Mouse (Mus musculus) brain, embryonic 14.5 days (tissue): ENCODE measurements at regions not wholly inside any gene's neighbourhood (a gene's known extent, or its start where the extent isn't known, plus 50 kb on each side); places are given as distances from the start of the nearest gene placed in this dataset.

Source experiments
- DNase-seq: peaks from one replicate; pipeline ENCODE4 v3.0.0-alpha.2; 2011; ENCODE audit warnings: low read depth
- CTCF ChIP-seq: fragments of 200-500 bp; IDR thresholded peaks from 2 replicates; pipeline ENCODE4 v1.5.1; 2012; ENCODE audit warnings: inconsistent platforms, mild to moderate bottlenecking, moderate library complexity, borderline replicate concordance; ENCODE audit not compliant: insufficient read depth, insufficient read length; ENCODE audit errors: extremely low read depth
- POLR2A ChIP-seq: fragments of 200-500 bp; IDR thresholded peaks from 2 replicates; pipeline ENCODE4 v1.6.1; 2012; ENCODE audit warnings: mild to moderate bottlenecking, inconsistent platforms, borderline replicate concordance; ENCODE audit not compliant: poor library complexity, insufficient read depth, insufficient read length, severe bottlenecking; ENCODE audit errors: extremely low read depth

DNA sequence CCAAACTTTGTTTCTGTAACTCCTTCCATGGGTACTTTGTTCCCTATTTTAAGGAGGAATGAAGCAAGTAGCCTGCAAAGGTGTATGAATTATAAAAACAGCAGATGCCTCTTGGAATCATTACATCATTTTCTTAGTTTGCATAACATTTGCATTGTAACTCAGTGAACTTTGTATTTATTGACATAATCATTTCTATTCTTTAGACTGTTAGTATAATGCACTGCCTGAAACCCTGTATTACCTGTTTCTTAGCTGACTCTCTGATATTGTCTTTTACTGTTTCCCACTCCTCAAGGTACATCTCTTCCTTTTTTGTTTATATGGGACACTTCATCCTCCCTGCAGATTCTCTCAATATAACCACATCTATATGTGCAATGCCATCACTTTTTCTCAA is 820.6 kb upstream of the Lcorl start:
- TF ChIP-seq CTCF (no peak), POLR2A (no peak)
- no peak for DNase-seq

DNA sequence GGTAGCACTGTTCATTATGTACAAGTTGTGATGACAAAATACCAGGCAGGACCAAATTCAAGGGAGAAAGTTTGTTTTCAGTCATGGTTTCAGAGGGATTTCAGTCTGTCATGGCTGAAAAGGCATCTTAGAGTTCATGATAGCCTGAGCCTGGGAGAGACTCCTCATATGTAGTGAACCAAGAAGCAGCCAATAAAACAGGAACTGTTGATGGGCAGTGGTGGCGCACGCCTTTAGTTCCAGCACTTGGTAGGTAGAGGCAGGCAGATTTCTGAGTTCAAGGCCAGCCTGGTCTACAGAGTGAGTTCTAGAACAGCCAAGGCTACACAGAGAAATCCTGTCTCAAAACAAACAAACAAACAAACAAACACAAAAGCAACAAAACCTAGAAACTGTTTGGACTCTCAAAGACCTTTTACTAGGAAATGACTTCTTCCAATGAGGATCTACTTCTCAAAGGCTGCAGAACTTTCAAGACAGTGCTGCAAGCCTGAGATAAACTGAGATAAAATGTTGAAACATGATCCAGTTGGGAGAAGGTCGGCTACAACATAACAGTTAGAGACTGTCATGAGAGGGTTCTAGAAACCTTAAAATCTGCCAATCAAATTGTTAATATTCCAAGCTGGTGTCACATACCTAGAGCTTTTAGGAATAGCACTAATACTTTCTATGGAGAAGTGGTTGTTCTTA is 817.5 kb upstream of the Lcorl start:
- TF ChIP-seq CTCF (no peak), POLR2A (no peak)
- DNase-seq: no peak

DNA sequence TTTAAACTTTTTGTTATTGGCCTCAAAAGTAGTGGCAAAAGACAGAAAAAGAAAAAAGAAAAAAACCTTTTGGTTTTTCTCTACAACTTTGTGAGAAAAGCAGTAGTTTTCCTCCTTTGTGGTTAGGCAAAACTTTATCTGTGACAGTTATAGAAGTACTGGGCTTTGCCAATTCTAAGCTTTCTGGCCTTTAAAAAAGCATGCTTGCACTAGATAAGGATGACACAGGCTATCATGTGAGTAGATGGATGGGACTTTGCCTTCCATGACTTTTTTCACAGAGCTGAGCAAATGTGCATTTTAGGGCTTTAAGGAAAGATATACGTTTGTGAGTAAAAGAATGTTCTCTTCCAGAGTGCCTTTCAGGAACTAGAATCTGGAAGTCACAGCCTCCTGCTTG is 816.0 kb upstream of the Lcorl start:
- TF ChIP-seq CTCF: no peak
- no peak for TF ChIP-seq POLR2A
- no peak for DNase-seq

DNA sequence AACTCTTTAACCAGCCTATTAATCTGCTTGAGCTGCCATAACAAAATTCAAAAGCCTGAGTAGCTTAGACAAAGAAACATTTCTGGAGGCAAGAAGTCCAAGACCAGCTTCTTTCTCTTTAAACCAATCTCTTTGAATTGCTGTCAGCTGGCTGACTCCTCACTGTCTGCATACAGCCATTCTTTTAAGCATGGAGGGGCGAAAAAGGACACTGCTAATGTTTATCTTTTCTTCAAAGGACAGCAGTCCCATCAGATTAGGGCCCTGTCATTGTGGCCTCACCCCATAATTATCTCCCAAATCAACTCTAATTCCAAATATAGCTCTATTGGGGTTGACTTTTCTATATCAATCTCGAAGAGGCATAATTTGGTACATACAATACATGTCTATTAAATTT is 813.1 kb upstream of the Lcorl start:
- peak; percentile 3 for DNase-seq
- TF ChIP-seq POLR2A (no peak), CTCF (no peak)

DNA sequence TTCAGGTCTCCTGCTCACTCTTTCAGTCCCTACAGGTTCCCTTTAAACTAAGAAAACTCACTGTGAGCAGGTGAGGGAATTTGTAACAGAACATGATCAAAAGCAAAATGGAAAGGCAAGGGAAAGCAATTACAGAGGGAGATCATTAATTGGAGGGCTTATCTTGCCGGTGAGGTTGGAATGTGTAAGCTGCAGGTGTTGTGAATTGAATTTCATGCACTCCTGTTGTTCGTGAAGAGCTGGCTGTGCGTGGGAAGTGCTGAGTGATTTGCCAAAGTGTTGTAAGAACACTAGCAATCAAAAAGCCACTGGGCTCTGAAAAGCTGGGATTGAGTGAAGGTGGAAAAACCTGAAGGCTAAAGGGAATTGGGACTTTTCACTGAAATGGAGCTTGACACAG is 808.8 kb upstream of the Lcorl start:
- peak; percentile 51 for DNase-seq
- TF ChIP-seq CTCF (no peak), POLR2A (no peak)

DNA sequence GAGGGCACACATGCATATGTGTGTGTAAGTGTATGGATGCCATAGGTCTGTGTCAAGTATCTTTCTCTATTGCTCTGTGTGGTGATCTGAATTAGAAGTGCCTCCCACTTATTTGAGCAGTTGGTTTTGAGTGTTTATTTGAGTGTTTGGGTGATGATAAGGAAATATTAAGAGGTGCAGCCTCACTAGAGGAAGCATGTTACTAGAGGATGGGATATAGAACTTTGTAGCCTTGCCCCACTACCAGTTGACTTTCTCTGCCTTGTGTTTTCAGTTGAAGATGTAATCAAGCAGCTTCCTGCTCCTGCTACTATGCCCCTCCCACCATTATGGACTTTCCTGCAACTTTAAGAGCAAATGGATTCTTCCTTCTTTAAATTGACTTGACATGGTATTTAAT is 799.6 kb upstream of the Lcorl start:
- no peak for TF ChIP-seq POLR2A
- no peak for TF ChIP-seq CTCF
- no peak for DNase-seq

DNA sequence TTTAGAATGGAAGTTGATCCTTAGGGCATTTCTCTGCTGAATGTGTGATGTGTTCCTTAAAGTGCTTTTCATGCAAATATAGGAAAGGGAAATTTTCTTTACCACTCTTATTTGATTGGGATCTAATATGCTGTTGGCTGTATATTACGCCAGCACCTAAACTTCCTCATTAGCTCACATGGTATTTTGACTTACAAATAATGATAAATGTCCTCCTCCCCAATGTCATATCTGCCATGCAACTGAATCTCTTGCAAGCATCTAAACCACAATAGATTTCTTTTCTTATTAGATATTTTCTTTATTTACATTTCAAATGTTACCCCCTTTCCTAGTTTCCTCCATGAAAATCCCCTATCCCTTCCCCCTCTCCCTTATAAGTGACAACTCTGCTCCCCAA is 796.8 kb upstream of the Lcorl start:
- no peak for DNase-seq
- TF ChIP-seq POLR2A (no peak), CTCF (no peak)

DNA sequence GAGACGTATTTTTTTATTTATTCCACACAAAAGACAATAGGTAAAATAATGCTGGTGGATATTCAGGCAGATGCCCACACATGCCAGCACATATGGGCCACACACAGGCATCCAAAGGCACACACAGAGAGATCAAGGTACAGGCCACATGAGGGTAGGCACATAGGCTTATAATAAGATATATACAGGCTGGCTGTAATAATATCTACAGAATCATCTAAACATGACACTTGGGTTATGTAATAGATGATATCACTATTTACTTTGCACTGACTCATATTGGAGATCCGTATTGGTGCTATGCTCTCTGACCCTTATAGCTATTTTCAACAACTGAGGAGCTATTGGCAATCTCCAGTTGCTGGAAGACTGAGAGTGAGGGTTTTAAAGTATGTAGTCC is 785.6 kb upstream of the Lcorl start:
- no peak for DNase-seq
- no peak for TF ChIP-seq CTCF

DNA sequence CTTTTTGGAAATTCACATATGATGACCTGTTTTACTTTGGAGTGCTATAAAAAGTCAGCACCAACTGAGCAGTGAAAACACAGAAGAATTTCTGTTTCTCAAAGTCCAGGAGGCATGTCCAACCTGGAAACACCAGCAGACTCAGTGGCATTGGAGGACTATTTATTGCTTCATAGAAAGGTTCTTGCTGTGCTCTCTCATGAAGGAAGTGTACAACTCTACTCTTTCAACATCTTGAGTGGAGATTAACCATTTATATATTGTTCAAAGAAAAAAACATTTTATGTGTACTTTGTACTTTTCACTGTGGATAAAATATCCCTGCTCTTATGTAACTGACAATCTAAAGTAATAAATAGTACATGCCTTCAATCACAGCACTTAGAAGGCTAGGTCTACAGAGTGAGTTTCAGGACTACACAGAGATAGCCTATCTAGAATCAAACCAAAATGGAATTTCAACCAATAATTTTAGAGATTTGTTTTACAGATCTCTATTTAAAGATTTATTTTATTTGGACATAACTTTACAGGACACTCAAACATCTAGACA is 777.8 kb upstream of the Lcorl start:
- DNase-seq: no peak
- TF ChIP-seq CTCF: no peak
- TF ChIP-seq POLR2A: no peak
